Mouse (Mus musculus) hindbrain, embryonic 10.5 days (tissue): ENCODE measurements around the gene Grin1. TPM values are rescaled to one million over a fixed set of nuclear protein-coding genes. Genes with fewer than 3 reads are reported as not detected.
A peak's percentile ranks its signal among the peaks of the same experiment; 100 is the strongest.

Experiments used
- DNase-seq: peaks from one replicate; pipeline ENCODE4 v3.0.0-alpha.2; 2017; ENCODE audit warnings: low spot score
- H3K27ac ChIP-seq: fragments of 300-500 bp; sonication (generic); 2 replicates; pipeline ENCODE4 v1.5.1; 2016; ENCODE audit warnings: mild to moderate bottlenecking, moderate library complexity
- H3K27me3 ChIP-seq: fragments of 300-500 bp; sonication (generic); 2 replicates; pipeline ENCODE4 v1.6.1; 2016; ENCODE audit warnings: mild to moderate bottlenecking; ENCODE audit not compliant: poor library complexity, insufficient read depth, severe bottlenecking
- H3K36me3 ChIP-seq: fragments of 300-500 bp; sonication (generic); 2 replicates; pipeline ENCODE4 v1.6.1; 2016; ENCODE audit warnings: mild to moderate bottlenecking, moderate library complexity
- H3K4me1 ChIP-seq: fragments of 300-500 bp; sonication (generic); replicated peaks from 2 replicates; pipeline ENCODE4 v1.6.1; 2016; ENCODE audit warnings: mild to moderate bottlenecking
- H3K4me3 ChIP-seq: fragments of 300-500 bp; sonication (generic); 2 replicates; pipeline ENCODE4 v1.5.1; 2016; ENCODE audit warnings: mild to moderate bottlenecking, moderate library complexity
- H3K9me3 ChIP-seq: fragments of 300-500 bp; sonication (generic); 2 replicates; pipeline ENCODE4 v1.6.1; 2016; ENCODE audit warnings: mild to moderate bottlenecking, moderate library complexity
- WGBS: fragments of 180-500 bp; shearing (Covaris S2); methylation state at CpG from one replicate; pipeline ENCODE4 v1.1.7; 2016; 5-methylcytosine and 5-hydroxymethylcytosine counted together
- polyA plus RNA-seq: library from polyadenylated mRNA; unstranded; fragments of >200 nt; fragmentation: Nextera tagmentation; extraction: Ambion mirVana; gene quantifications from 2 replicates; pipeline ENCODE4 v1.2.1, GENCODE M21; 2016

Grin1 gene
- polyA plus RNA-seq, result 1.2 and 4.5 TPM in 2 replicates

DNA sequence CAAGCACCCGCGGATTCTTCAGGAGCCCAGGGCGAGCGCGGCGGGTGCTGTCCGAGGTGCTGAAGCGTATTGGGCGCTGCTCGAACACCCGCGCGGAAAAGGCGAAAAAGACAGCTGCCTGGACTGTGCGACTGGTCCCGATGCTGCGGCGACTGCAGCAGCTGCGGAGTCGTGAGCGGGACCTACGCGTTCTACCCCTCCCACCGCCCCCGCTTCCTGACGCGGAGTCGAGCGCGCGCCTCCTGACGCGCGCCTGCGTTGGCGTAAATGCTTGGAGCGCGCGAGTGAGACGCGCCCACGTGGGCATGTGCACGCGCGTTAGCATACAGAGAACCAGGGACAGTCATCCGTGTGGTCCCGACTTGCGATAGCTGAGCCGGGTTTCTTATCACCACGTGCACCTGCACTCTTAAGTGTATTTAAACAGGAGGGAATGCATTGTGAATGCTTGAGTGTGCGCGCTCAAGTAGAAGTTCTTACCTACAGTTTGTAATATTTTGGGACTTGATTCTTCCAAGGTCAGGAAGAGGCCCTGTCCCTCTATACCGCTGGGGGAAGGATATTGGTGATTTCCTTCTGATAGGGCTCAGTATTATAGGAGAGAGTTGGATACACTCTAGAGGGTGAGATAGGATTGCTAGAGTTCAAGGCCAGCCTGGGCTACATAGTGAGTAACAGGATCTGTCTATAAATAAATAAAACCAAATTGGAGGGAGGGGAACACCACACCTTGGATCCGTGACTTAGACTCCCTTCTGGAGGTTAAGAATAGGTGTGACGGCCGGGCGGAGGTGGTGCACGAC lies at the start of gene Grin1:
Gene Grin1 (minus strand): TSS at position 217 of the 803 bp plus-strand sequence.
- H3K36me3 ChIP-seq, result no peaks in the 10 kb centered on the region
- 10% methylated on average over 58 of the region's 58 CpGs for WGBS
- H3K27ac ChIP-seq, result no peak within 1 kb of the TSS
- DNase-seq, result peak; percentile 70
- H3K4me1 ChIP-seq, result peaks cover 8% of the 10 kb centered on the region
- no peaks in the 10 kb centered on the region for H3K9me3 ChIP-seq
- peak within 1 kb of the TSS; percentile 50 for H3K4me3 ChIP-seq
- H3K27me3 ChIP-seq, result peaks cover 78% of the 10 kb centered on the region

DNA sequence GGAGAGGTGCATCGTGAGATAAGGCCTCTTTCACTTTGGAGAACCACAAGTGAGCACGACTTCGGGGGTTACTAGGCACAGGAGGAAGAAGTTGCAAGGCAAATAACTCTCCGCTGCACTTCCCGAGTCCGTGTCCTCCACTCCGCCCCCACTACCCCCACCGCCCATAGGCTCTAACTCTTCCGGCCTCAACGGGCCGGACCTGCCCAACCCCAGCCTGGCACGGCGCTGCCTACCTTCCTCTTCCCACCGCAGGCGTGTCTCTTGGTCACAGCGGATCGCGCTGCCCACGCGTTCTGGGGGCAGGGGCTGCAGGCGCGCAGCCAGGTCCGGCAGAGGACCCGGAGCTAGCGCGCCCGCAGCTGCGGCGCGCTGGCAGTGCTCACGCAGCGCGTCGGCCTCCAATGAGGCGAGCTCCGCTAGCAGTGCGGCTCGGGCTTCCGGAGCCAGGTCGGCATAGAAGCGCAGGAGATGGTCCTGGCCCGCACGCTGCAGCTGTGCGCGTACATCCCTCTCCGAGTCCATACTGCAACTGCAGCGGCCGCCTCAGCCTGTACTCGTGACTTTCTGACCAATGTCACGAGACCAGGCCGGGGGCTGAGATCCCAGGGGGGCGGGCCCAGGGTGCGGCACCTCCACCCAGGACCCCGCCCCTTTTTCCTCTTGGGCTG lies 46.2 kb upstream of the Grin1 start, which contains the start of gene Uap1l1:
Gene Uap1l1 (minus strand): TSS at position 592 of the 671 bp plus-strand sequence.
- DNase-seq, result peak; percentile 67
- H3K36me3 ChIP-seq, result no peaks in the 10 kb centered on the region
- peak within 1 kb of the TSS; percentile 74 for H3K27ac ChIP-seq
- under 1% methylated on average over 54 of the region's 54 CpGs for WGBS
- H3K4me1 ChIP-seq, result peaks cover 12% of the 10 kb centered on the region
- no peaks in the 10 kb centered on the region for H3K9me3 ChIP-seq
- H3K4me3 ChIP-seq, result peak within 1 kb of the TSS; percentile 66
- peaks cover 53% of the 10 kb centered on the region for H3K27me3 ChIP-seq

DNA sequence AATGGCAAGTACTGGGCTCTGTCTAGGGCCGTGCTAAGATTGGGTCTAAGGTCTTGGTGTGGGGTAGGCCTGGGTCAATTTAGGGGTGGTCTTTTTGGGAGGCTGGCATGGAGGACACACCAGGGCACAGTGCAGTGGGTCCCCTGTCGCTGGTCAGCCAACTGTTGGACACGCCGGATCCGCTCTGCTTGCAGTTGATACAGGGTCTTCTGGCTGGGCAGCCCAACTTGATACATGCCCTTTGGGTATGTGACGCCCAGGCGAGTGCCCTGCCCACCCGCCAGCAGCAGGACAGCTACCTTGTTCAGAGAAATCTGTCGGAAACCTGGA lies 45.7 kb upstream of the Grin1 start:
- Histone ChIP-seq H3K4me3 (peak overlapping the region; percentile 66), H3K27me3 (peaks cover 53% of the 10 kb centered on the region), H3K4me1 (peaks cover 12% of the 10 kb centered on the region), H3K9me3 (no peaks in the 10 kb centered on the region), H3K27ac (no peak overlapping the region), H3K36me3 (no peaks in the 10 kb centered on the region)
- WGBS, result 25% methylated on average over 9 of the region's 9 CpGs
- DNase-seq, result no peak

DNA sequence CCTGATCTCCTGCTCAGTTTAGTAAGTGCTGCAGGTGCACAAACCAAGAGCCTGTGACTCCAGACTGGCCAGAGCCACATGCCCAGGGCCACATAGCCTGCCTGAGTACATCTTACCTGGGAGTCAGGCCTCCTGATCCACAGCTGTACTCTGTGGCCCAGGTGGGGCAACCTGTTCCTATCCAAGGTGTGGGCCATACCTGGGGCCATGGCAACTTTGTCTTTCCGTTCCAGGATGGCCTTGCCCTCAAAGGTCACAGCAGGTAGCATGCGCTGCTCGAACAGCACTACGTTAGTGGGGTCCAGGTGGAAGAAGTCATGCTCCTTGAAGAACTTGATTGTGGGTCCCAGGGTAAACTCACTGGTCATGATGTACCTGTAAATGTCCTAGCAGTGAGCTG lies 45.3 kb upstream of the Grin1 start:
- no peak overlapping the region for H3K27ac ChIP-seq
- H3K36me3 ChIP-seq, result no peaks in the 10 kb centered on the region
- DNase-seq, result no peak
- WGBS, result 80% methylated on average over 4 of the region's 4 CpGs
- H3K4me3 ChIP-seq, result peak overlapping the region; percentile 66
- H3K9me3 ChIP-seq, result no peaks in the 10 kb centered on the region
- peaks cover 12% of the 10 kb centered on the region for H3K4me1 ChIP-seq
- peaks cover 51% of the 10 kb centered on the region for H3K27me3 ChIP-seq

DNA sequence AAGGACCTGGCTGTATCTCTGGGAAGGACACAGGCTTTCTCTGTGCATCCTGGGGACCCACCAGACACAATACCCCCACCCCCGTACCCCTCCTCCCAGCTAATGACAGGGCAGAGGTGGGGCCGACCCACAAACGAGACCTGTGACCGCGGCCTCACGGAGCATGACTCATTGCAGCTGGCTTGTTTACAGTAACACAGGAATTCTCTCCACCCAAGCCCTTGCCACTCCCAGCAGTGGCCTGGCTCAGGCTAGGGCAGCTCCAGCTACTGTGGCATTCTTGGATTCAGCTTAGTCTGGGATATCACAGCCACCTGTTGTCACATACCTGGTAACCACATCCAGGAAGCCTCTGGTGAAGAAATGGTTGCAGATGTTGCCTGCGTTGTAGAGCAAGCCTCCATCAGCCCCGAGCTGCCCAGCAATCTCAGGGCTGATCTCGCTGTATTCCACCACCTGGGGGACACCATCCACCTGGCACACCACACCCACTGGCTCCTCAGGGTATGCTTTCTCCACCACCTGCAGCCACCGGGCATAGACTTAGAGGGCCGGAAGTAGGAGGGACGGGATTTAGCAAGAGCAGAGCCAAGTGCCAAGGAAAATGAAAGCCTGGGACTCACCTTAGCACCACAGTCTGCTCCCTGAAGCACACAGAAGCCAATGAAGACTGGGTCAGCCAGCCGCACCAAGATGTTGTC lies 44.6 kb upstream of the Grin1 start:
- Histone ChIP-seq H3K9me3 (no peaks in the 10 kb centered on the region), H3K4me3 (no peak overlapping the region), H3K4me1 (peaks cover 12% of the 10 kb centered on the region), H3K27ac (no peak overlapping the region), H3K27me3 (peaks cover 46% of the 10 kb centered on the region), H3K36me3 (no peaks in the 10 kb centered on the region)
- DNase-seq, result no peak
- 67% methylated on average over 13 of the region's 13 CpGs for WGBS

DNA sequence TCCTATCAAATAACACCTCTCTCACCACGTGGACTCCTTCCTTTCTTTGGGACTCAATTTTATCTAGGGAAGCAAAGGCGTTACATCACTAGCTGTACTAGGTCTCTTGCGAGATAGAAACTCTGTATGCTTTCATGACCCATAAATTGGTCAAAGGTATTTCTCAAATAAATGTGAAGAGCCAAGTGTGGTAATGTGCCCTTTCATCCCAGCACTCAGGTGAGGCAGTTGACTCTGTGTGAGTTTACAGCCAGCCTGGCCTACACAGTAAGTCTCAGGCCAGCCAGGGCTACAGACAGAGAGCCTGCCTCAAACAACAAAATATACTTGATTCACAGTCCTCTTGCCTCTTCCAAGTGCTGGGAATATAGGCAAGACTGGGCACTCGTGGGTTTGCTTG lies 40.9 kb upstream of the Grin1 start:
- no peak for DNase-seq
- Histone ChIP-seq H3K27me3 (peaks cover 26% of the 10 kb centered on the region), H3K27ac (no peak overlapping the region), H3K4me1 (peaks cover 24% of the 10 kb centered on the region), H3K36me3 (0 out of 2 replicates have a peak, but pooled peaks cover 3% of the 10 kb centered on the region), H3K9me3 (no peaks in the 10 kb centered on the region), H3K4me3 (no peak overlapping the region)
- WGBS, result 82% methylated on average over 4 of the region's 4 CpGs

DNA sequence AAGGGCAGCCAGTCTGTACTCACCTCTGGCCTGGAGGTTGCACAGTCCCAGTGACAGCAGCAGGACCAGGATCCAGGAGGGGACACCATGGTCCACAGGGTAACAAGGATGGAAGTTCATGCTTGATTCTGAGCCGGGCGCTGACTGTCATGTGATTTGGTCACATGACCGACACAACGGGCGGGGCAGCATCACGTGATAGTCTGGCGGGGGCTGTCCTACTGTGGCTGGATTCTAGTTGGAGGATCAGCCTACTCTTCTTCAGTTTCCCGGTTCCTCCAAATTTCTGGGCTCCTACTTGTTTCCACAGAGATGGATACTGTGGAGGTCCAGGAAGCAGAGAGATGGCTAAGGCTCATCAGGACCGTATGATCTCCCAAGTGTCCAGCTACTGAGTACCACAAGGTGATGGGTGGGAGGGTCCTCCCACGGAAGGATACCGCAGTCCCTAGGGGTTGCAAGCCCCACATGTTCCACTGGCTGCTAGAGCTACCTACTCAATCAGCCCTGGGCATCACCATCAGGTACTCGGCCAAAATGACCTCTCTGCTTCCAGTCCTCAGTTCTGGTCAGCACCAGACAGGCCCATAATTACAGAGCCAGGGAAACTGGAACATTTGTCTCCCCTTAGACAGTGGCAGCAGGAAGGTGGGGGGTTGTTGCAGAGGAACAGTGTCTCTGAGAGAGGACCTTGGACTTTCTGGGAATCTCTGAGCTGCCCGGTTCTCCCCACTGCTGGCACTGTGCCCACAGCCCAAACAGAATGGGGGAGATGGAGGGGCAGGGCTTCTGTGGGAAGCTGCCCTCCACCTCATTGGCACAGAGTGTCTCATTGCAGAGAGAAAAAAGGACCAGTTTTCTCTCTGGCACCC lies 37.5 kb upstream of the Grin1 start, which contains the start of gene Dpp7:
Gene Dpp7 (minus strand): TSS at position 152 of the 872 bp plus-strand sequence.
- Histone ChIP-seq H3K27ac (peak within 1 kb of the TSS; percentile 86), H3K9me3 (no peaks in the 10 kb centered on the region), H3K4me3 (peak within 1 kb of the TSS; percentile 63), H3K27me3 (no peaks in the 10 kb centered on the region), H3K4me1 (peaks cover 23% of the 10 kb centered on the region), H3K36me3 (peaks cover 33% of the 10 kb centered on the region)
- DNase-seq, result peak; percentile 90
- 5% methylated on average over 13 of the region's 13 CpGs for WGBS

DNA sequence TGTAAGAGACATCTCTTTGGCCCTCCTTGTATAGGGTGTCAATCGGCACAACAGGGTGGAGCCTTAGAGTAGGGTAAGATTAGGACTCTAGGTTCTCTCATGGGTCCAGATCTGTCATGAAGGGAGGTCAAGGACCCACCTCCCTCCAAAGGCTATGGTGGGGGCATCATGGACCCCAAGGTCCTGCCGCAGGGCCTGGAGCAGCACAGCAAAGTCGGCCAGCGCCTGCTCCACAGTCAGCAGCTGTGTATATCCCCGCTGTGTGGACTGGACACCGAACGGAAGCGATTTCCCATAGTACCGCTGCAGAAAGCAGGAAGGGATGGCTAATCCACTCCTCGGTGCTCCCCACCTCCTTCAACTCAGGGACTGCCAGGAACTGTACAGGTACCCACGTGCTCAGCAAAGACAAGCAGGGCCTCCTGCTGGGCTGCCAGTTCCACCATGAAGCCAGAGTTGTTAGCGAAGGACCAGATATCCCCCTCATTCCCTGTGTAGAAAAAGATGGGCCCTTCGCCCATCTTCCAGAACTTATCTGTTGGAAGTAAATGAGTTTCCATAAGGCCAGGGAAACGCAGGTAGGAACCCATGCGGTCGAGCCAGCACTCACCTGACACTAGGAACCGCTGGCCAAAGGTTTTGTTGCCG lies 36.6 kb upstream of the Grin1 start:
- peak overlapping the region; percentile 86 for H3K27ac ChIP-seq
- peaks cover 42% of the 10 kb centered on the region for H3K36me3 ChIP-seq
- H3K4me1 ChIP-seq, result peaks cover 23% of the 10 kb centered on the region
- H3K27me3 ChIP-seq, result no peaks in the 10 kb centered on the region
- DNase-seq, result no peak
- H3K4me3 ChIP-seq, result peak overlapping the region; percentile 63
- 41% methylated on average over 18 of the region's 18 CpGs for WGBS
- no peaks in the 10 kb centered on the region for H3K9me3 ChIP-seq

DNA sequence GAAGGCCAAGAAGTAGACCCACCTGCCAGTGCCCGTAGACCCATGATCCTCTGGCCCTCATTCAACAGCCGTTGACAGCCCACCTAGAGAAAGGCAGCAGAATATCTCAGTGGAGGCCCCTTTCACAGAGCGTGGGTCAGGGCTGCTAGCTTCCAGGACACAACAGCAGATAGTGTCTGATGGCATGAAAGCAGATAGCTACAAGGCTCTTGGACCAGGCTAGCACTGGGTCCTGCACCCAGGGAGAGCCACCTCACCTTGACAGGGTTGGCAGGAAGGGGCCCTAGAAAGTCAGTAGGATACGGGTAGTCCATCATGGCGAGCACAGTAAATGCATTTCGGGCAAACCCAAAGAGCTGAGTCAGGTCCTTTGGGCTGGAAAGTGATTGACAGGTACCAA lies 35.2 kb upstream of the Grin1 start:
- Histone ChIP-seq H3K4me1 (peaks cover 23% of the 10 kb centered on the region), H3K27ac (no peak overlapping the region), H3K4me3 (no peak overlapping the region), H3K36me3 (peaks cover 56% of the 10 kb centered on the region), H3K9me3 (no peaks in the 10 kb centered on the region), H3K27me3 (no peaks in the 10 kb centered on the region)
- no peak for DNase-seq
- 88% methylated on average over 6 of the region's 6 CpGs for WGBS

DNA sequence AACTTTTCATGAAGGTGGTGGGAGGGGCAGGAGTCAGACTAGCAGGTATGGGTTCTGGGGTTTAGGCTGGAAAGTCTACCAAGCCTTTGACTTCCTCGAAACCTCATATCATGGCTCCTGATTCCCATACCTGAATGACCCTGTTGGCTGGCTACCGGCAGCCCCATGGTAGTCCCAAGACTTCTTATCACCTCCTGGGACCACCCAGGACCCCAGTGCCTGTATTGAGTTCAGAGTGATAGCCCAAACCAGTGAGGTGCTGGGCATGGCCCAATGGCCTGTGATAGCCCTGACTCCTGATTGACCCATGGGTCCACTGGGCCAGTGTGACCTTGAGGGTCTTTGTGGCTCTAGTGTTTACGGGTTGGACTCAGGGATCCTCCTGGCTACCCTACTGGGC lies 31.7 kb upstream of the Grin1 start:
- H3K27me3 ChIP-seq, result no peaks in the 10 kb centered on the region
- no peak overlapping the region for H3K4me3 ChIP-seq
- no peak for DNase-seq
- H3K9me3 ChIP-seq, result no peaks in the 10 kb centered on the region
- peaks cover 91% of the 10 kb centered on the region for H3K36me3 ChIP-seq
- peaks cover 10% of the 10 kb centered on the region for H3K4me1 ChIP-seq
- H3K27ac ChIP-seq, result no peak overlapping the region
- WGBS, result 96% methylated on average over 3 of the region's 3 CpGs

DNA sequence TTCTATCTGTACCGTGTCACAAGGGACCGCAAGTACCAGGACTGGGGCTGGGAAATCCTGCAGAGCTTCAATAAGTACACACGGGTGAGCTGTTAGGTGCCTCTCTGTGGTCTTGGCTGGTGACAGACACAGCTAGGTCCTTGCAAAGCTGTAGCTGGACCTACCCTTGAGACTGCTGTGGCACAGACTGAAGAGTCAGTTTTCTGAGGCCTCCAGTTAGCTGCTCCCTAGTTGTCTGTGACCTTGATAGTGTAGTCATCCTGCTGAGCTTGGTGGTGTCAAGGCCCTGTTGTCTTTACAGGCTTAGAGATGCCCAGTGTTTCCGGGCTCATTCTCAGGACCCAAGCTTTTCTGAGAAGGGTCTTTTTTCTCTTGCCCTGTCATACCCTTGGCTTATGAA lies 30.5 kb upstream of the Grin1 start:
- Histone ChIP-seq H3K4me1 (no peaks in the 10 kb centered on the region), H3K27me3 (no peaks in the 10 kb centered on the region), H3K27ac (no peak overlapping the region), H3K36me3 (peaks cover 99% of the 10 kb centered on the region), H3K9me3 (no peaks in the 10 kb centered on the region), H3K4me3 (no peak overlapping the region)
- no peak for DNase-seq
- 94% methylated on average over 4 of the region's 4 CpGs for WGBS

DNA sequence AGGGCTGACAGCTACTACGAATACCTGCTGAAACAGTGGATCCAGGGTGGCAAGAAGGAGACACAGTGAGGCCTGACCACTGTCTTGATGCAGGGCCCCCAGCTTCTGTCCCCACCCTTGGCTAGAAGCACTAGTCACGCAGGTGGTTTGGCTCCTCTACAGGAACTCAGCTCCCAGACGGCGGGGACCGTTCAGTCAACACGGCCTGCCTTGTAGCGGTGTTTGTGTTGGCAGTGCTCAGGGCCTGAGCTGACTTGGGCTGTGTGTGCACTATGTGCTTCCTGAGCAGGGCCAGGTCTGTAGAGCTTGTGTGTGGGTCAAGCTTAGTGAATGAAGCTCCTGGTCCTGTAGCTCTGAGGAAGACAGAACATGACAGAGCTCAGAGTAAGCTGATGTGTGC lies 29.2 kb upstream of the Grin1 start:
- no peak for DNase-seq
- Histone ChIP-seq H3K27me3 (no peaks in the 10 kb centered on the region), H3K36me3 (peaks cover 100% of the 10 kb centered on the region), H3K9me3 (no peaks in the 10 kb centered on the region), H3K27ac (no peak overlapping the region), H3K4me1 (no peaks in the 10 kb centered on the region), H3K4me3 (no peak overlapping the region)
- 95% methylated on average over 7 of the region's 7 CpGs for WGBS
